Mouse (Mus musculus) embryonic fibroblast, embryonic 13.5 days (primary cell): ENCODE data around the gene Gabbr2. TPM values are rescaled to one million over a fixed set of nuclear protein-coding genes. Genes with fewer than 3 reads are reported as not detected.

ENCODE experiments used
- H3K27ac ChIP-seq: 2 replicates; pipeline ENCODE4 v1.5.1; 2012; ENCODE audit warnings: low read length, control low read depth, inconsistent platforms; ENCODE audit not compliant: insufficient read depth
- H3K4me1 ChIP-seq: 2 replicates; pipeline ENCODE4 v1.6.1; 2011; ENCODE audit warnings: low read length; ENCODE audit not compliant: control insufficient read depth, insufficient read depth
- H3K4me3 ChIP-seq: 2 replicates; pipeline ENCODE4 v1.5.1; 2011; ENCODE audit warnings: mild to moderate bottlenecking, control low read depth, low read length; ENCODE audit not compliant: insufficient read depth
- CTCF ChIP-seq: IDR thresholded peaks from 2 replicates; pipeline ENCODE4 v1.5.1; 2011; ENCODE audit warnings: mild to moderate bottlenecking, control low read depth, low read length, moderate library complexity, borderline replicate concordance; ENCODE audit not compliant: insufficient read depth
- POLR2A ChIP-seq: IDR thresholded peaks from 2 replicates; pipeline ENCODE4 v1.6.1; 2011; ENCODE audit warnings: low read depth, mild to moderate bottlenecking, control low read depth, low read length, moderate library complexity
- polyA plus RNA-seq: library from polyadenylated mRNA; stranded (reverse); fragments of >200 nt; gene quantifications from 2 replicates; pipeline ENCODE4 v1.2.4, GENCODE M21; 2011; ENCODE audit warnings: low read depth; ENCODE audit not compliant: missing spikeins, insufficient read length

Gene Gabbr2
- polyA plus RNA-seq, 1 experiment: 0.30 TPM

DNA sequence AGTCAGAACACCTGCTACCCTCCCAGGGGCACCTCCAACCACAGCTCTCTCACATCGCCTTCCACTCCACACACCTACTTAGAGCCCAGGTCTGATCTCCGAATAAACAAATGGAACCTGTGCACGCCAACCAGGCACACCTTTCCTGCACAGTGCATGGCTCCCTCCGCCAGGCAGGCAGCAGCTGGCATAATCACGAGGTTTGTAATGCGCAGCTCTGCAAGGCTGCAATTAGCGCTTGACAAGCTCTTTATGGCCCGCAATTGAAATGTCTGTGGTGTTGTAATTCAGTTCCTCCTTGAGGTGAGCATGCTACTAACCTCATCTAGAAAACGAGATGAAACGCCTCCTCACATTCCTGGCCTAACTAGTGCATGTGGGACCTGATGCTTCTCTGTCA is 23.7 kb downstream of the Gabbr2 start:
- TF ChIP-seq CTCF (no peak), POLR2A (no peak)
- H3K27ac ChIP-seq: no peak overlapping the region
- no peak overlapping the region for H3K4me3 ChIP-seq
- H3K4me1 ChIP-seq: no peaks in the 10 kb centered on the region

DNA sequence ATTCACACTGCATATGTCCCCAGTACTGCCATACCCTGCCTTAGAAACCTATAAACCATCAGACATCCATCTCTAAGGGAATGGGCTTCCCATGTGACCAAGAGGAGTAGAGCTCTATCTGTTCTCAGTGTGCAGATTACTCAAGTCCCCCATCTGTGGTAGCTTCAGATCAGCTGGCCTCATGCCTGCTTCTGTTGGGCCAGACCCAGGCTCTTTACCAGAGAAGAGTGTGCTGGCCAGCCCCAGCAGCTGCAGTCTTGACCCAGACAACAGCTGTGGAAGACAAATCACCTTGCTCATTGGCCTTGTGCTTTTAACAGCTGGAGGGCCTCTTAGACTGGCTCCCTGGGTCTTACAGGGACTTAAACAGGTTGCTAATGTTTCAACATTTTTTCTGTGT is 25.1 kb downstream of the Gabbr2 start:
- Histone ChIP-seq H3K4me1 (no peaks in the 10 kb centered on the region), H3K27ac (no peak overlapping the region), H3K4me3 (no peak overlapping the region)
- TF ChIP-seq CTCF (no peak), POLR2A (no peak)

- TF ChIP-seq CTCF (no peak), POLR2A (no peak)
- no peak overlapping the region for H3K27ac ChIP-seq
- H3K4me3 ChIP-seq: no peak overlapping the region
These were observed 30.3 kb downstream of the Gabbr2 start for GRCm38 (mm10) chr4:46961403-46961802.

GRCm38 (mm10) chr4:46960208-46960607 is 31.5 kb downstream of the Gabbr2 start:
- H3K4me1 ChIP-seq: no peaks in the 10 kb centered on the region
- no peak overlapping the region for H3K4me3 ChIP-seq
- H3K27ac ChIP-seq: no peak overlapping the region
- no peak for TF ChIP-seq POLR2A

More at GRCm38 (mm10) chr4:46961403-46961802, 30.3 kb downstream of the Gabbr2 start:
- H3K4me1 ChIP-seq: no peaks in the 10 kb centered on the region

- H3K4me3 ChIP-seq: no peak overlapping the region
- H3K27ac ChIP-seq: no peak overlapping the region
- no peak for TF ChIP-seq CTCF
- no peak for TF ChIP-seq POLR2A
- H3K4me1 ChIP-seq: no peaks in the 10 kb centered on the region
These were observed 31.9 kb downstream of the Gabbr2 start for GRCm38 (mm10) chr4:46959776-46960175.

GRCm38 (mm10) chr4:46957955-46958354 is 33.7 kb downstream of the Gabbr2 start:
- no peak overlapping the region for H3K27ac ChIP-seq
- TF ChIP-seq CTCF (no peak), POLR2A (no peak)
- no peaks in the 10 kb centered on the region for H3K4me1 ChIP-seq
- no peak overlapping the region for H3K4me3 ChIP-seq

GRCm38 (mm10) chr4:46956966-46957365 is 34.7 kb downstream of the Gabbr2 start:
- no peaks in the 10 kb centered on the region for H3K4me1 ChIP-seq
- H3K27ac ChIP-seq: no peak overlapping the region
- TF ChIP-seq CTCF (no peak), POLR2A (no peak)
- H3K4me3 ChIP-seq: no peak overlapping the region

GRCm38 (mm10) chr4:46953021-46953420 is 38.7 kb downstream of the Gabbr2 start:
- Histone ChIP-seq H3K4me3 (no peak overlapping the region), H3K4me1 (no peaks in the 10 kb centered on the region), H3K27ac (no peak overlapping the region)
- no peak for TF ChIP-seq POLR2A
- no peak for TF ChIP-seq CTCF

DNA sequence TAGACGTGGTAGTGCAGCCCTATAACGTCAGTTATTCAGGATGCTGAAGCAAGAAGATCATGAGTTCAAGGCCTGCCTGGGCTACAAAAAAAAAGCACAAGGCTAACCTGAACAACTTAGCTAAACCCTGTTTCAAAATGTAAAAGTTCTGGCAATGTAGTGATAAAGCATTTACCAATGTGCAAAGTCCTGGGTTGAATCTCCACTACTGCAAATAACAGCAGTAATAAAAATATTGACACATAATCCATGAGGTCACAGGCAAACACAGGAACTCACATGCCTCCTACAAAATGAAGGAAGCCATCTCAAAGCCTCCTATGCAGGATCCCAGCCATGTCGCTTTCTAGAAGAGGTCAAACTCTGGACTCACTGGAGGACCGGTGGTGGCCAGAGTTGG is 39.1 kb downstream of the Gabbr2 start:
- H3K4me1 ChIP-seq: no peaks in the 10 kb centered on the region
- TF ChIP-seq CTCF (no peak), POLR2A (no peak)
- no peak overlapping the region for H3K4me3 ChIP-seq
- H3K27ac ChIP-seq: no peak overlapping the region

- H3K27ac ChIP-seq: no peak overlapping the region
- TF ChIP-seq POLR2A (no peak), CTCF (no peak)
- H3K4me1 ChIP-seq: no peaks in the 10 kb centered on the region
- H3K4me3 ChIP-seq: no peak overlapping the region
These were observed 57.4 kb downstream of the Gabbr2 start for GRCm38 (mm10) chr4:46934291-46934690.

DNA sequence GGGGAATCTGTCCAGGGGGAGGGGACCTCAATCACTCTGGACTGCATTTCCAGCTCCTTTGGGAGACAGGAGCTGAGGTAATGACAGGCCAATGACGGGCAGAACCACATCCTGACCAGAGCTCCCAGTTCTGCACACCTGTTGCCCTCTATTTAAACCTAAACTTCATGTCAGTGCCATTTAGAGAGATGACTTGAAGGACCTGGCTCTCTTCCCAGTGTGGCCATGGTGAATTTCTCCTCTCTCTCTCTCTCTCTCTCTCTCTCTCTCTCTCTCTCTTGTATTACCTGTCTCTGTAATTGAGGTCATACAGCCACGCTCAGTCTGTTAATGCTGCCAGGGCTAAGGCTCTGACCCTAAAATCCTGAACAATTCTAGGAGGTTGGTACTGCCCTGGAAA is 58.1 kb downstream of the Gabbr2 start:
- H3K27ac ChIP-seq: no peak overlapping the region
- H3K4me1 ChIP-seq: no peaks in the 10 kb centered on the region
- H3K4me3 ChIP-seq: no peak overlapping the region
- TF ChIP-seq CTCF (no peak), POLR2A (no peak)
